Mouse (Mus musculus) stomach, postnatal 0 days (tissue): ENCODE data around the gene Esrrg.

ENCODE experiments used
- CTCF ChIP-seq: IDR thresholded peaks from 2 replicates; pipeline ENCODE4 v1.5.1; 2016; ENCODE audit warnings: antibody characterized with exemption, low read depth, mild to moderate bottlenecking, moderate library complexity
- EP300 ChIP-seq: optimal IDR thresholded peaks from 2 replicates; pipeline ENCODE3; 2016; ENCODE audit warnings: antibody characterized with exemption

DNA sequence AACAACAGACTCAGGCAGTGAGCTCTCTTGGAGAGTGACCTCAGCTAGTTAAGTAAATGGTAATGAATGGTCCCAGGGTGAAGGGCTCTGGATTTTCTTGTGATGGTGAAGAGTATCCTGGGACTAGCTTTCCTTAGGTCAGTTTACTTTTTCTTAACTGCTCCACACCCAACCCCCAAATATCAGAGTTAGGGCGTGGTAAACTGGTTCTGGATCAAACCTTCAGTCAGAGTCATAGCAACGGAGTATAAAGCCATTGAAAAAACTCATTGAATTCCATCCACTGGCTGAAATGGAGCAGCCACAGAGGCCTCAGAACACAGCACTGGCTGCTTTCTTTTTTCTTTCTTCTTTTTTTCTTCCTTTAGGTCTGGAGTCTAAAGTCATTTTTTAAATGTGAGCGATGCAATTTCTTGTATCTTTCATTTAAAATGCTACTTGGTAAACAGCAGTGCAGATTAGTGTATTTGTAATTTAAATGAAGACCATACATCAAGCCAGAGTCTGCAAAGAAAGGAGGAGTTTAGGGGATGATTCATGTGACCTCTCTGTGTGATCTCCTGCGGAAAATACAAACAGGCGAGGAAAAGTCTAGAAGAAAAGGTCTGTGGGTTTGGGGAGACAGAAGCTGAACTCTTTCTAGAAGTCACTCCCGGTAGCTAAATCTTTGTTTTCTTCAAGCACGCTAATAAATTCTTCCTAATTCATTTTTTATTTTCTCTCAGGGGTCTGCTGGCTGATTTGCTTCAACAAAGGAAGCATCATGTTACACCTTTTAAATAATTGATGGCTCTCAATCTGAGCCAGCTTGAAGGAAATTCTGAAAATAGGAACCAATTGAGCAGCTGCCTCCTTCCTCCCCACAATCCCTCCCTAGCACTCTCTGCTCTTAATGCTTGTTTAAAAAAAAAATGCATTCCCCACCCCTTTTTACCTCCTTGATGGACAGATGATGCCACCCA lies 178.7 kb downstream of the Esrrg start:
- TF ChIP-seq CTCF (no peak), EP300 (no peak)
